Mouse (Mus musculus) intestine, postnatal 0 days (tissue): ENCODE measurements around the gene Sycp2. TPM values are rescaled to one million over a fixed set of nuclear protein-coding genes. Genes with fewer than 3 reads are reported as not detected.

Experiments used
- ATAC-seq: fragments of 200-750 bp; cut with Nextera tagmentation; 2 replicates; pipeline ENCODE4 v1.8.0; 2017; ENCODE audit warnings: mild to moderate bottlenecking, moderate TSS enrichment, moderate library complexity
- H3K27ac ChIP-seq: fragments of 300-500 bp; sonication (generic); 2 replicates; pipeline ENCODE4 v1.5.1; 2014; ENCODE audit warnings: mild to moderate bottlenecking, low read depth, low read length, moderate library complexity
- H3K27me3 ChIP-seq: fragments of 300-500 bp; sonication (generic); replicated peaks from 2 replicates; pipeline ENCODE4 v1.6.1; 2014; ENCODE audit warnings: low read length, mixed read lengths; ENCODE audit not compliant: control insufficient read depth, insufficient read depth
- H3K36me3 ChIP-seq: fragments of 300-500 bp; sonication (generic); 2 replicates; pipeline ENCODE4 v1.6.1; 2014; ENCODE audit warnings: mild to moderate bottlenecking, moderate library complexity; ENCODE audit not compliant: control insufficient read depth, insufficient read depth
- H3K4me1 ChIP-seq: fragments of 300-500 bp; sonication (generic); replicated peaks from 2 replicates; pipeline ENCODE4 v1.6.1; 2014; ENCODE audit warnings: antibody characterized with exemption, low read length, mixed read lengths; ENCODE audit not compliant: control insufficient read depth, insufficient read depth
- H3K4me2 ChIP-seq: fragments of 300-500 bp; sonication (generic); replicated peaks from 2 replicates; pipeline ENCODE4 v1.6.1; 2014; ENCODE audit warnings: low read depth, mild to moderate bottlenecking, moderate library complexity
- H3K4me3 ChIP-seq: fragments of 300-500 bp; sonication (generic); 2 replicates; pipeline ENCODE4 v1.5.1; 2014; ENCODE audit warnings: low read depth, low read length
- H3K9ac ChIP-seq: fragments of 300-500 bp; sonication (generic); 2 replicates; pipeline ENCODE4 v1.6.1; 2014; ENCODE audit warnings: mild to moderate bottlenecking, low read depth, low read length
- H3K9me3 ChIP-seq: fragments of 300-500 bp; sonication (generic); 2 replicates; pipeline ENCODE4 v1.6.1; 2016; ENCODE audit warnings: mixed run types; ENCODE audit not compliant: control insufficient read depth
- CTCF ChIP-seq: sonication (generic); IDR thresholded peaks from 2 replicates; pipeline ENCODE4 v1.5.1; 2016; ENCODE audit warnings: low read depth, mild to moderate bottlenecking, control low read depth, antibody characterized with exemption, moderate library complexity
- WGBS: fragments of 180-500 bp; shearing (Covaris S2); extraction: QIAGEN DNeasy Blood & Tissue Kit; methylation state at CpG from one replicate; pipeline ENCODE4 v1.1.7; 2014; 5-methylcytosine and 5-hydroxymethylcytosine counted together
- polyA plus RNA-seq: library from polyadenylated mRNA; unstranded; fragments of >200 nt; fragmentation: Nextera tagmentation; extraction: Ambion mirVana; gene quantifications from 2 replicates; pipeline ENCODE4 v1.2.1, GENCODE M21; 2015

Gene Sycp2
- 0.13 TPM in 1 of 2 replicates, not detected in the other for polyA plus RNA-seq

- H3K4me1 ChIP-seq: no peaks in the 10 kb centered on the region
- no peak within 1 kb of the TSS for H3K27ac ChIP-seq
- no peaks in the 10 kb centered on the region for H3K36me3 ChIP-seq
- ATAC-seq: 0 out of 2 replicates have a peak, but pooled peaks have one; percentile 33
- 84% methylated on average over 52 of the region's 52 CpGs for WGBS
- peak; percentile 56 for TF ChIP-seq CTCF
- no peaks in the 10 kb centered on the region for H3K9me3 ChIP-seq
- H3K9ac ChIP-seq: no peak within 1 kb of the TSS
- no peaks in the 10 kb centered on the region for H3K27me3 ChIP-seq
- H3K4me2 ChIP-seq: no peak within 1 kb of the TSS
- no peak within 1 kb of the TSS for H3K4me3 ChIP-seq
Observed at GRCm38 (mm10) chr2:178407053-178407815, at the start of gene Sycp2. Sycp2 (minus strand) TSS chr2:178407685.

- WGBS: 42% methylated on average over 17 of the region's 17 CpGs
- peak; percentile 33; the same call in 1 of the 2 replicates for ATAC-seq
- Histone ChIP-seq H3K27me3 (no peaks in the 10 kb centered on the region), H3K36me3 (no peaks in the 10 kb centered on the region), H3K9ac (no peak overlapping the region), H3K9me3 (no peaks in the 10 kb centered on the region), H3K4me1 (0 out of 2 replicates have a peak, but pooled peaks cover 3% of the 10 kb centered on the region), H3K27ac (no peak overlapping the region), H3K4me2 (peak overlapping the region; percentile 21; the same call in 1 of the 2 replicates), H3K4me3 (no peak overlapping the region)
- TF ChIP-seq CTCF: no peak
Observed at GRCm38 (mm10) chr2:178454664-178455516, 47.4 kb upstream of the Sycp2 start.

- no peak for ATAC-seq
- H3K4me3 ChIP-seq: no peak overlapping the region
- 0 out of 2 replicates have a peak, but pooled peaks cover 3% of the 10 kb centered on the region for H3K4me1 ChIP-seq
- H3K27ac ChIP-seq: no peak overlapping the region
- no peak overlapping the region for H3K9ac ChIP-seq
- H3K9me3 ChIP-seq: no peaks in the 10 kb centered on the region
- no peak overlapping the region for H3K4me2 ChIP-seq
- no peaks in the 10 kb centered on the region for H3K36me3 ChIP-seq
- 70% methylated on average over 10 of the region's 10 CpGs for WGBS
- TF ChIP-seq CTCF: no peak
- H3K27me3 ChIP-seq: no peaks in the 10 kb centered on the region
Observed at GRCm38 (mm10) chr2:178450961-178451360, 43.5 kb upstream of the Sycp2 start.

GRCm38 (mm10) chr2:178450236-178450635 lies 42.8 kb upstream of the Sycp2 start:
- Histone ChIP-seq H3K27ac (no peak overlapping the region), H3K4me2 (no peak overlapping the region), H3K9ac (no peak overlapping the region), H3K27me3 (no peaks in the 10 kb centered on the region), H3K4me1 (no peaks in the 10 kb centered on the region), H3K4me3 (no peak overlapping the region), H3K36me3 (no peaks in the 10 kb centered on the region), H3K9me3 (no peaks in the 10 kb centered on the region)
- 36% methylated on average over 2 of the region's 2 CpGs for WGBS
- TF ChIP-seq CTCF: no peak
- no peak for ATAC-seq

GRCm38 (mm10) chr2:178449386-178449785 lies 41.9 kb upstream of the Sycp2 start:
- no peak overlapping the region for H3K27ac ChIP-seq
- no peak overlapping the region for H3K4me2 ChIP-seq
- no peak for TF ChIP-seq CTCF
- H3K4me1 ChIP-seq: no peaks in the 10 kb centered on the region
- ATAC-seq: no peak
- no peak overlapping the region for H3K9ac ChIP-seq
- WGBS: 79% methylated on average over 4 of the region's 4 CpGs
- no peaks in the 10 kb centered on the region for H3K36me3 ChIP-seq
- H3K9me3 ChIP-seq: no peaks in the 10 kb centered on the region
- H3K4me3 ChIP-seq: no peak overlapping the region
- H3K27me3 ChIP-seq: no peaks in the 10 kb centered on the region

GRCm38 (mm10) chr2:178437311-178437710 lies 29.8 kb upstream of the Sycp2 start:
- Histone ChIP-seq H3K4me3 (no peak overlapping the region), H3K4me2 (no peak overlapping the region), H3K9ac (no peak overlapping the region), H3K27me3 (no peaks in the 10 kb centered on the region), H3K36me3 (no peaks in the 10 kb centered on the region), H3K9me3 (no peaks in the 10 kb centered on the region), H3K4me1 (no peaks in the 10 kb centered on the region), H3K27ac (no peak overlapping the region)
- WGBS: 57% methylated on average over 9 of the region's 9 CpGs
- no peak for ATAC-seq
- no peak for TF ChIP-seq CTCF
